Comparison of ENCODE assay signal across 33 mouse cellular contexts in genomic region chr6:6849744-6850143, GRCm38 (mm10). TPM values are rescaled to one million over a fixed set of nuclear protein-coding genes. Genes with fewer than 3 reads are reported as not detected.
A peak's percentile ranks its signal among the peaks of the same experiment; 100 is the strongest.
DNase-seq lines count a peak whose midpoint lies in the region; ATAC-seq and TF ChIP-seq lines count a peak whose summit lies in the region.
"Had no signal": no experiment of that assay in that cellular context is flagged by ENCODE, and none has a peak within 500 bp of the region (broad histone marks: within the 10 kb centered on the region; RNA-seq: fewer than 3 reads in every experiment).

No protein-coding gene starts in this region.

- no peak overlapping the region for H3K4me2 ChIP-seq in hindbrain, embryonic 11.5 days (replicated peaks; ENCODE audit: low read depth, low read length)
- no peak overlapping the region for H3K4me2 ChIP-seq in hindbrain, embryonic 16.5 days (ENCODE audit: low read length)
- H3K4me2 ChIP-seq in embryonic facial prominence, embryonic 13.5 days = peak overlapping the region; percentile 30; the same call in 1 of the 2 replicates
- no peak overlapping the region for H3K4me2 ChIP-seq in intestine, embryonic 15.5 days (replicated peaks)
- H3K4me2 ChIP-seq: embryonic facial prominence, embryonic 15.5 days; heart, embryonic 11.5 days; hindbrain, embryonic 15.5 days; liver, embryonic 15.5 days; lung, embryonic 14.5 days; neural tube, embryonic 15.5 days; stomach, embryonic 15.5 days had no signal

- peaks cover 72% of the 10 kb centered on the region for H3K27me3 ChIP-seq in hindbrain, embryonic 11.5 days (ENCODE audit: control insufficient read depth, insufficient read depth, low read length)
- H3K27me3 ChIP-seq in hindbrain, embryonic 16.5 days (replicated peaks; ENCODE audit: control insufficient read depth, insufficient read depth, low read length) = peaks cover 59% of the 10 kb centered on the region
- H3K27me3 ChIP-seq in embryonic facial prominence, embryonic 13.5 days = peaks cover 85% of the 10 kb centered on the region
- H3K27me3 ChIP-seq in intestine, embryonic 15.5 days (replicated peaks) = peaks cover 60% of the 10 kb centered on the region
- H3K27me3 ChIP-seq: CH12.LX had no signal

- H3K4me1 ChIP-seq in hindbrain, embryonic 11.5 days (replicated peaks; ENCODE audit: control insufficient read depth, insufficient read depth, low read length) = no peaks in the 10 kb centered on the region
- no peaks in the 10 kb centered on the region for H3K4me1 ChIP-seq in hindbrain, embryonic 16.5 days (ENCODE audit: control insufficient read depth, insufficient read depth, low read depth, low read length)
- H3K4me1 ChIP-seq in embryonic facial prominence, embryonic 13.5 days = peaks cover 16% of the 10 kb centered on the region; the same call in 1 of the 2 replicates
- peaks cover 23% of the 10 kb centered on the region for H3K4me1 ChIP-seq in olfactory bulb, adult 2 months (ENCODE audit: control insufficient read depth, insufficient read depth, low read length)
- H3K4me1 ChIP-seq in intestine, embryonic 15.5 days (replicated peaks) = no peaks in the 10 kb centered on the region
- H3K4me1 ChIP-seq: hindbrain, embryonic 15.5 days; liver, embryonic 15.5 days; neural tube, embryonic 15.5 days; stomach, embryonic 15.5 days had no signal

- H3K9me3 ChIP-seq in hindbrain, embryonic 11.5 days (ENCODE audit: control insufficient read depth, low read length) = no peaks in the 10 kb centered on the region
- no peaks in the 10 kb centered on the region for H3K9me3 ChIP-seq in hindbrain, embryonic 16.5 days (ENCODE audit: control insufficient read depth, low read length)
- no peaks in the 10 kb centered on the region for H3K9me3 ChIP-seq in embryonic facial prominence, embryonic 13.5 days
- no peaks in the 10 kb centered on the region for H3K9me3 ChIP-seq in intestine, embryonic 15.5 days
- H3K9me3 ChIP-seq: embryonic facial prominence, embryonic 15.5 days; hindbrain, embryonic 15.5 days; limb, embryonic 12.5 days; liver, embryonic 15.5 days; neural tube, embryonic 15.5 days; stomach, embryonic 15.5 days had no signal

- no peak overlapping the region for H3K4me3 ChIP-seq in hindbrain, embryonic 11.5 days (ENCODE audit: low read depth, low read length)
- H3K4me3 ChIP-seq in hindbrain, embryonic 16.5 days (ENCODE audit: low read length) = no peak overlapping the region
- H3K4me3 ChIP-seq in embryonic facial prominence, embryonic 13.5 days = 0 out of 2 replicates have a peak overlapping the region, but pooled peaks have one; percentile 2
- H3K4me3 ChIP-seq in olfactory bulb, adult 2 months (ENCODE audit: insufficient read depth, low read depth, low read length) = no peak overlapping the region
- no peak overlapping the region for H3K4me3 ChIP-seq in intestine, embryonic 15.5 days (replicated peaks)
- H3K4me3 ChIP-seq: embryonic facial prominence, embryonic 15.5 days; hindbrain, embryonic 15.5 days; layer of hippocampus, adult 2 months; left cerebral cortex, adult 2 months; liver, embryonic 15.5 days; neural tube, embryonic 15.5 days; stomach, embryonic 15.5 days had no signal

- no peak for TF ChIP-seq POLR2A in olfactory bulb, adult 2 months (IDR thresholded peaks at IDR 0.05; ENCODE audit: insufficient read depth, low read depth, low read length)

- no peak overlapping the region for H3K27ac ChIP-seq in hindbrain, embryonic 11.5 days (ENCODE audit: low read depth, low read length)
- H3K27ac ChIP-seq in hindbrain, embryonic 16.5 days (ENCODE audit: low read depth, low read length) = no peak overlapping the region
- no peak overlapping the region for H3K27ac ChIP-seq in embryonic facial prominence, embryonic 13.5 days
- H3K27ac ChIP-seq in olfactory bulb, adult 2 months (ENCODE audit: insufficient read depth, low read depth, low read length) = peak overlapping the region; percentile 91
- H3K27ac ChIP-seq in intestine, embryonic 15.5 days = no peak overlapping the region
- H3K27ac ChIP-seq: embryonic facial prominence, embryonic 15.5 days; hindbrain, embryonic 15.5 days; layer of hippocampus, adult 2 months; left cerebral cortex, adult 2 months; limb, embryonic 12.5 days; liver, embryonic 15.5 days; neural tube, embryonic 15.5 days; stomach, embryonic 15.5 days had no signal

- ATAC-seq in hindbrain, embryonic 11.5 days (ENCODE audit: low FRiP score) = no peak
- no peak for ATAC-seq in hindbrain, embryonic 16.5 days
- no peak for ATAC-seq in embryonic facial prominence, embryonic 13.5 days (ENCODE audit: insufficient number of reproducible peaks, insufficient read depth, low FRiP score, low TSS enrichment, low read depth)
- ATAC-seq in intestine, embryonic 15.5 days = no peak
- ATAC-seq: activated CD4-positive, CD25-positive, alpha-beta regulatory T cell, adult 4 months had no signal

- DNase-seq in hindbrain, embryonic 11.5 days (ENCODE audit: low spot score) = peak; percentile 44
- DNase-seq in retina, embryonic 14.5 days (ENCODE audit: low spot score) = peak; percentile 24
- no peak for DNase-seq in retina, postnatal 1 day
- no peak for DNase-seq in spleen, postnatal 10 days (ENCODE audit: low spot score in 2 of 2)
- DNase-seq: adrenal gland, adult 8-10 months; B cell, adult 2 months; cerebellum, adult 11 months; cerebellum, adult 9-11 months; gastrocnemius, postnatal 25 days; heart, postnatal 36 days; kidney, adult 2 months; kidney, postnatal 36 days; lung, embryonic 14.5 days; lung, postnatal 14 days had no signal

- H3K9ac ChIP-seq in hindbrain, embryonic 11.5 days (ENCODE audit: low read depth, low read length) = no peak overlapping the region
- no peak overlapping the region for H3K9ac ChIP-seq in hindbrain, embryonic 16.5 days (ENCODE audit: low read depth, low read length)
- H3K9ac ChIP-seq in embryonic facial prominence, embryonic 13.5 days = no peak overlapping the region
- H3K9ac ChIP-seq in intestine, embryonic 15.5 days = no peak overlapping the region
- H3K9ac ChIP-seq: embryonic facial prominence, embryonic 15.5 days; hindbrain, embryonic 15.5 days; limb, embryonic 12.5 days; liver, embryonic 15.5 days; lung, embryonic 14.5 days; neural tube, embryonic 15.5 days; stomach, embryonic 15.5 days had no signal

- no peak for TF ChIP-seq CTCF in olfactory bulb, adult 2 months (IDR thresholded peaks at IDR 0.05; ENCODE audit: insufficient read depth, low read depth, low read length)

- no peaks in the 10 kb centered on the region for H3K36me3 ChIP-seq in hindbrain, embryonic 11.5 days (ENCODE audit: control insufficient read depth, insufficient read depth, low read length)
- no peaks in the 10 kb centered on the region for H3K36me3 ChIP-seq in hindbrain, embryonic 16.5 days (ENCODE audit: control insufficient read depth, insufficient read depth, low read length)
- H3K36me3 ChIP-seq in embryonic facial prominence, embryonic 13.5 days = no peaks in the 10 kb centered on the region
- no peaks in the 10 kb centered on the region for H3K36me3 ChIP-seq in intestine, embryonic 15.5 days
- H3K36me3 ChIP-seq: embryonic facial prominence, embryonic 15.5 days; hindbrain, embryonic 15.5 days; limb, embryonic 12.5 days; liver, embryonic 15.5 days; neural tube, embryonic 15.5 days; stomach, embryonic 15.5 days had no signal

- under 1% methylated on average over 12 of the region's 12 CpGs for WGBS in hindbrain, embryonic 11.5 days
- 2% methylated on average over 12 of the region's 12 CpGs for WGBS in hindbrain, embryonic 16.5 days
- WGBS in embryonic facial prominence, embryonic 13.5 days = 3% methylated on average over 12 of the region's 12 CpGs
- WGBS in olfactory bulb, adult 2 months = 6% methylated on average over 12 of the region's 12 CpGs
- WGBS in intestine, embryonic 15.5 days = 3% methylated on average over 12 of the region's 12 CpGs

RNA-seq across cellular contexts. Expression of gene Dlx6, which starts 13.4 kb away (rescaled TPM):
- polyA plus RNA-seq in hindbrain, embryonic 11.5 days (2014; fragmentation: Nextera tagmentation; extraction: Ambion mirVana) = 0.29 and 0.65 TPM in 2 replicates
- 0.45 TPM in 1 of 2 replicates, not detected in the other for polyA plus RNA-seq in hindbrain, embryonic 16.5 days (2015; fragmentation: Nextera tagmentation; extraction: Ambion mirVana)
- 4.6 and 5.1 TPM in 2 replicates for polyA plus RNA-seq in embryonic facial prominence, embryonic 13.5 days (2015; fragmentation: Nextera tagmentation; extraction: Ambion mirVana)
- polyA plus RNA-seq in olfactory bulb, adult 2 months (2012; ENCODE audit: insufficient read depth, insufficient read length, low replicate concordance, missing spikeins) = not detected in 2 replicates
- 0.16 TPM in 1 of 2 replicates, not detected in the other for polyA plus RNA-seq in intestine, embryonic 15.5 days (2015; fragmentation: Nextera tagmentation; extraction: Ambion mirVana)
- polyA plus RNA-seq: activated CD4-positive, CD25-positive, alpha-beta regulatory T cell, adult 4 months; heart, embryonic 16.5 days; intestine, embryonic 14.5 days; kidney, adult 2 months; kidney, embryonic 16.5 days; liver, adult 2 months; liver, embryonic 15.5 days; lung, embryonic 14.5 days; neural tube, embryonic 15.5 days had no signal

RNA-seq across cellular contexts. Expression of gene Dlx5, which starts 32.1 kb away (rescaled TPM):
- polyA plus RNA-seq in hindbrain, embryonic 11.5 days (2014; fragmentation: Nextera tagmentation; extraction: Ambion mirVana) = 2.3 and 6.2 TPM in 2 replicates
- 3.7 TPM in 1 of 2 replicates, not detected in the other for polyA plus RNA-seq in hindbrain, embryonic 16.5 days (2015; fragmentation: Nextera tagmentation; extraction: Ambion mirVana)
- polyA plus RNA-seq in embryonic facial prominence, embryonic 13.5 days (2015; fragmentation: Nextera tagmentation; extraction: Ambion mirVana) = 44.3 and 54.9 TPM in 2 replicates
- polyA plus RNA-seq in olfactory bulb, adult 2 months (2012; ENCODE audit: insufficient read depth, insufficient read length, low replicate concordance, missing spikeins) = not detected in 2 replicates
- 1.5 and 2.1 TPM in 2 replicates for polyA plus RNA-seq in intestine, embryonic 15.5 days (2015; fragmentation: Nextera tagmentation; extraction: Ambion mirVana)
- polyA plus RNA-seq: activated CD4-positive, CD25-positive, alpha-beta regulatory T cell, adult 4 months; kidney, adult 2 months; liver, adult 2 months; liver, embryonic 15.5 days had no signal

Comparison
In these comparisons a context has a peak if more than half of its experiments do, and no peak if none do; other contexts are left out.
1. DNase-seq: peak in hindbrain, embryonic 11.5 days (single experiment) and retina, embryonic 14.5 days (single experiment); none in retina, postnatal 1 day (single experiment) and spleen, postnatal 10 days (0 of 2).